Mouse (Mus musculus): ENCODE data around the gene Tepp. TPM values are rescaled to one million over a fixed set of nuclear protein-coding genes. Genes with fewer than 3 reads are reported as not detected.
A peak's percentile ranks its signal among the peaks of the same experiment; 100 is the strongest.

The Tepp gene
- polyA plus RNA-seq, 1 experiment from 2014 or later: not detected

DNA sequence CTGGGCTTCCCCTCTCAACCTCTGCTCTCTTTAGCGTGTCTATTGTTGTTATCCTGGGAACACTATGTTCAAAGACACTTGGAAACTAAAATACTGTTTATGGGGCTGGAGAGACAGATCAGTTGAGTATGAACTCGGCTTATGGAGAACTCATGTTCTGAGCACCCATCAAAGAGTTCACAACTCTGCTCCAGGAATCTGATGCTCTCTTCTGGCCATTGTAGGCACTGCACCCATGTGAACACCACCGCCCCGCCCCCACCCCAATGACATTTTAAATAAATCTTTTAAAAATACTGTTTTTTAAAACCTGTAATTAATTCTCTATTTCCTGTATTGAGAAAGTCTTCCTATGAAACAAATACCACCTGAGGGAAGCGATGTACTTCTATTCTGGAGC lies 8.0 kb upstream of the Tepp start:
- 30% methylated on average over 5 of the region's 5 CpGs for WGBS

DNA sequence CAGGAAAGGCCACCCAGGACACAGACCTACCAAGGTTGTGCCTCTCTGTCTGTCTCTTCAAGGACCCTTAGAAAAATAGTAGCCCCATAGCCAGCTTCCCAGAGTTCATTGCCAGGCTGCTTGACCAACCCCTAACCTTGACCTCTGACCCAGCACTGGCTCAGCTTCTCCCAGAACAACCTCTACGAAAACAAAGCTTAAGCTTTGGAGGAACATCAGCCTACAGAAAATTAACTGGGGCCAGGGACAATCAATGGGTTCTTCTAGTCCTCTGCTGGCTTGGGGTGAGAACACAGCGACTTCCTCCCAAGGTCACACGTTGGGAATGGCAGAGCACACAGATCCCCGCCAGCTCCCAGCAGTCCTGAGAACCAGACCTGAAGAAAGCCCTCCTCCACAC lies 4.8 kb upstream of the Tepp start:
- H3K4me3 ChIP-seq (ENCODE audit: low read depth, low read length): no peak overlapping the region
- H3K9me3 ChIP-seq (ENCODE audit: control insufficient read depth, low read length): no peaks in the 10 kb centered on the region
- no peak overlapping the region for H3K4me2 ChIP-seq (replicated peaks; ENCODE audit: low read depth, low read length)
- no peaks in the 10 kb centered on the region for H3K27me3 ChIP-seq (ENCODE audit: control insufficient read depth, insufficient read depth, low read length)
- H3K9ac ChIP-seq (ENCODE audit: low read depth, low read length): no peak overlapping the region
- no peak overlapping the region for H3K27ac ChIP-seq (ENCODE audit: low read depth, low read length)
- no peak for ATAC-seq (ENCODE audit: low FRiP score)
- no peaks in the 10 kb centered on the region for H3K36me3 ChIP-seq (ENCODE audit: control insufficient read depth, insufficient read depth, low read length)
- no peaks in the 10 kb centered on the region for H3K4me1 ChIP-seq (replicated peaks; ENCODE audit: control insufficient read depth, insufficient read depth, low read length)
- no peak for DNase-seq (ENCODE audit: low spot score)
- 63% methylated on average over 4 of the region's 4 CpGs for WGBS

More for the DNA sequence above, 8.0 kb upstream of the Tepp start:
- H3K36me3 ChIP-seq (ENCODE audit: control insufficient read depth, insufficient read depth, low read length): no peaks in the 10 kb centered on the region
- H3K9me3 ChIP-seq (ENCODE audit: control insufficient read depth, low read length): no peaks in the 10 kb centered on the region
- H3K4me1 ChIP-seq (replicated peaks; ENCODE audit: control insufficient read depth, insufficient read depth, low read length): no peaks in the 10 kb centered on the region
- H3K4me2 ChIP-seq (replicated peaks; ENCODE audit: low read depth, low read length): no peak overlapping the region
- no peak overlapping the region for H3K9ac ChIP-seq (ENCODE audit: low read depth, low read length)
- DNase-seq (ENCODE audit: low spot score) (peak; percentile 59), ATAC-seq (ENCODE audit: low FRiP score) (no peak)
- H3K4me3 ChIP-seq (ENCODE audit: low read depth, low read length): no peak overlapping the region
- H3K27ac ChIP-seq (ENCODE audit: low read depth, low read length): no peak overlapping the region
- no peaks in the 10 kb centered on the region for H3K27me3 ChIP-seq (ENCODE audit: control insufficient read depth, insufficient read depth, low read length)

DNA sequence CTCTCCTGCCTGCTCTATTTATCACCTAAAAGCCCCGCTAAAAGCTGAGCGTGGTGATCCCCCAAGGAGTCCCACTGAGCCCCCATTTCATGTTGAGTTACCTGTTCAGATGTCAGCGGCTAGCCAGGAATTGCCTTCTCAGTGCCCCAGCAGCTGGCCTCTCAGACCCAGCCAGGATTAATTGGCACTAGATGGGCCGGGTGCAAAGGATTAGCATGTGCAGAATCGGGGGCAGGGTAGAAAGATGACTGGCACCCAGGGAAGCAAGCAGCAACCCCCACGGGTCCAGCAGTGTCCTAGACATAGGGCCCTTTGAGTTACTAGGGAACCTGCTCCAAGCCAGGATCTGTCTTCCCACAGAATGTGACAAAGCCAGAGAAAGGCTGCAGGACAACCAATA lies 3.9 kb upstream of the Tepp start, which contains the start of gene Cngb1:
Cngb1 (minus strand) TSS at position 155 of the 400 bp plus-strand sequence.
- ATAC-seq (ENCODE audit: low FRiP score) (no peak), DNase-seq (ENCODE audit: low spot score) (no peak)
- Histone ChIP-seq H3K36me3 (ENCODE audit: control insufficient read depth, insufficient read depth, low read length) (no peaks in the 10 kb centered on the region), H3K4me3 (ENCODE audit: low read depth, low read length) (no peak within 1 kb of the TSS), H3K4me1 (replicated peaks; ENCODE audit: control insufficient read depth, insufficient read depth, low read length) (no peaks in the 10 kb centered on the region), H3K27me3 (ENCODE audit: control insufficient read depth, insufficient read depth, low read length) (no peaks in the 10 kb centered on the region), H3K4me2 (replicated peaks; ENCODE audit: low read depth, low read length) (no peak within 1 kb of the TSS), H3K9me3 (ENCODE audit: control insufficient read depth, low read length) (no peaks in the 10 kb centered on the region), H3K9ac (ENCODE audit: low read depth, low read length) (no peak within 1 kb of the TSS), H3K27ac (ENCODE audit: low read depth, low read length) (no peak within 1 kb of the TSS)
- WGBS: 60% methylated on average over 6 of the region's 6 CpGs

DNA sequence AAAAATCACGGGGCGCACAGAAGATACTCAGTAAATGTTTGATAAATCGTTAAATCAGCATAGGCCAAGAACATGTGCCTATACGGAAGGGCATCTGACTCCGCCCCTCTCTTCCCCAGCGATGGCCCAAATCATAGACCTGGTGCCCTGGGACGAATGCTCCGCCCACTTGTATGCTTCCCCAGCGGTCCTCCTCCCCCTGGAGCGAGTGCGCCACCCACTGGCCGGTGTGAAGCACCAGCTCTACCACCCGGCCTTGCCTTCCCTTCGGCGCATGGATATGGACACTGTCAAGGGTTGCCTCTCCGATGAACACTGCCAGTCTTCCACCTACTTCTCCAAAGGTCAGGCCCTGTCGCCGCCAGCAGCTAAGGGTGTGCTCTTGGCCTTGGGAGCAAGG lies 2.5 kb downstream of the Tepp start:
- no peak overlapping the region for H3K9ac ChIP-seq (ENCODE audit: low read depth, low read length)
- no peaks in the 10 kb centered on the region for H3K27me3 ChIP-seq (ENCODE audit: control insufficient read depth, insufficient read depth, low read length)
- no peaks in the 10 kb centered on the region for H3K4me1 ChIP-seq (replicated peaks; ENCODE audit: control insufficient read depth, insufficient read depth, low read length)
- no peak overlapping the region for H3K27ac ChIP-seq (ENCODE audit: low read depth, low read length)
- H3K4me2 ChIP-seq (replicated peaks; ENCODE audit: low read depth, low read length): no peak overlapping the region
- ATAC-seq (ENCODE audit: low FRiP score): no peak
- DNase-seq (ENCODE audit: low spot score): no peak
- H3K4me3 ChIP-seq (ENCODE audit: low read depth, low read length): no peak overlapping the region
- no peaks in the 10 kb centered on the region for H3K36me3 ChIP-seq (ENCODE audit: control insufficient read depth, insufficient read depth, low read length)
- H3K9me3 ChIP-seq (ENCODE audit: control insufficient read depth, low read length): no peaks in the 10 kb centered on the region
- 68% methylated on average over 18 of the region's 18 CpGs for WGBS

DNA sequence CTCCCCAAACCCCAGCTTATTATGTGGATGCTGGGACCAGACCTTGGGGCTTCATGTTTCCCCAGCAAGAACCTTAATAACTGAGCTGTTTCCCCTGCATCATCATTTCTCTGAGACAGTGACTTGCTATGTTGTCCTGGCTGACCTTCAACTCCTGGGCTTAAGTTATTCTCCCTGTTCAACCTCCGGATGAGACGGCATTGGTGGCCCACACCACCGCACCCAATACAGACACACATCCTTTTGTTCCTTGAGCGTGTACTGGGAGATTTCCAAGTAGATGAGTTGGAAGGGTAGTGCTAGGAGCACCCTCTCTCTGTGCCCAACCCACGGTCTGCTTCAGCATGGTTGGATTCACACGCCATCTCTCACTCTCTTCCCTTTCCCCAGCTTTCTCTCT lies 3.5 kb downstream of the Tepp start:
- no peaks in the 10 kb centered on the region for H3K27me3 ChIP-seq (ENCODE audit: control insufficient read depth, insufficient read depth, low read length)
- H3K4me2 ChIP-seq (replicated peaks; ENCODE audit: low read depth, low read length): no peak overlapping the region
- 92% methylated on average over 6 of the region's 6 CpGs for WGBS
- no peaks in the 10 kb centered on the region for H3K36me3 ChIP-seq (ENCODE audit: control insufficient read depth, insufficient read depth, low read length)
- DNase-seq (ENCODE audit: low spot score) (no peak), ATAC-seq (ENCODE audit: low FRiP score) (no peak)
- H3K9me3 ChIP-seq (ENCODE audit: control insufficient read depth, low read length): no peaks in the 10 kb centered on the region
- H3K4me1 ChIP-seq (replicated peaks; ENCODE audit: control insufficient read depth, insufficient read depth, low read length): no peaks in the 10 kb centered on the region
- H3K9ac ChIP-seq (ENCODE audit: low read depth, low read length): no peak overlapping the region
- no peak overlapping the region for H3K27ac ChIP-seq (ENCODE audit: low read depth, low read length)
- no peak overlapping the region for H3K4me3 ChIP-seq (ENCODE audit: low read depth, low read length)

DNA sequence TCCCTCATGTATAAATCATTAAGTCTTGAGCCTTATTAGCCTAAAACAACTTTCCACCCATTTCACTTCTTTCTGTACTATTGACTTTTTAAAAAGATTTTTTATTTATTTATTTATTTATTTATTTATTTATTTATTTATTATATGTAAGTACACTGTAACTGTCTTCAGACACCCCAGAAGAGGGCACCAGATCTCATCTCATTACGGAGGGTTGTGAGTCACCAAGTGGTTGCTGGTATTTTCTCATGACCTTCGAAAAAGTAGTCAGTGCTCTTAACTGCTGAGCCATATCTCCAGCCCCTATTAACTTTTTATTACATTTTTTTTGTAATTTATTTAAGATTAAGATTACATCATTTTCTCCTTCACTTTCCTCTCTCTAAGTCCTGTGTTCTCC lies 4.3 kb downstream of the Tepp start:
- Histone ChIP-seq H3K4me2 (replicated peaks; ENCODE audit: low read depth, low read length) (no peak overlapping the region), H3K9me3 (ENCODE audit: control insufficient read depth, low read length) (no peaks in the 10 kb centered on the region), H3K4me1 (replicated peaks; ENCODE audit: control insufficient read depth, insufficient read depth, low read length) (no peaks in the 10 kb centered on the region), H3K27me3 (ENCODE audit: control insufficient read depth, insufficient read depth, low read length) (no peaks in the 10 kb centered on the region), H3K36me3 (ENCODE audit: control insufficient read depth, insufficient read depth, low read length) (no peaks in the 10 kb centered on the region), H3K9ac (ENCODE audit: low read depth, low read length) (no peak overlapping the region), H3K4me3 (ENCODE audit: low read depth, low read length) (no peak overlapping the region), H3K27ac (ENCODE audit: low read depth, low read length) (no peak overlapping the region)
- DNase-seq (ENCODE audit: low spot score): no peak
- ATAC-seq (ENCODE audit: low FRiP score): no peak
- WGBS: 81% methylated on average over 2 of the region's 2 CpGs

DNA sequence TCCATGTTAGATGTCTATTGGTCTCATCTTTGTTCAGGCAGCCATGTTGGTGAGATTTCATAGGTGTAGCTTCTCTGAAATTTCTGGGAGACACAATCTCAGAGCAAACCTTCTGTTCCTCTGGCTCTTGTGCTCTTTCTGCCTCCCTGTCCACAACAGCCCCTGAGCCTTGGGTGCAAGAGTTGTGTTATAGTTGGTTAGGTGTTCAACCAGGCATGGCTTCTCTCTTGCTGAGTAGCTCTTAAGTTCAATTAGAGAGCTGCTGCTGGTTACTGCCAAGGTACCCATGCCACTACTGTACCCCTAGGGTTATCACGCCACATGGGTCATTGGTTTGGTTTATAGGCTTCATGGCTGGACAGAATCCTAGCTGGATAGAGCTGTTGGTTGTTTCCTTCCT lies 5.0 kb downstream of the Tepp start:
- Histone ChIP-seq H3K27me3 (ENCODE audit: control insufficient read depth, insufficient read depth, low read length) (no peaks in the 10 kb centered on the region), H3K4me1 (replicated peaks; ENCODE audit: control insufficient read depth, insufficient read depth, low read length) (no peaks in the 10 kb centered on the region), H3K36me3 (ENCODE audit: control insufficient read depth, insufficient read depth, low read length) (no peaks in the 10 kb centered on the region), H3K4me2 (replicated peaks; ENCODE audit: low read depth, low read length) (no peak overlapping the region), H3K9me3 (ENCODE audit: control insufficient read depth, low read length) (no peaks in the 10 kb centered on the region), H3K4me3 (ENCODE audit: low read depth, low read length) (no peak overlapping the region), H3K27ac (ENCODE audit: low read depth, low read length) (no peak overlapping the region), H3K9ac (ENCODE audit: low read depth, low read length) (no peak overlapping the region)
- WGBS: 93% methylated on average over 1 of the region's 1 CpGs
- DNase-seq (ENCODE audit: low spot score): no peak
- no peak for ATAC-seq (ENCODE audit: low FRiP score)

DNA sequence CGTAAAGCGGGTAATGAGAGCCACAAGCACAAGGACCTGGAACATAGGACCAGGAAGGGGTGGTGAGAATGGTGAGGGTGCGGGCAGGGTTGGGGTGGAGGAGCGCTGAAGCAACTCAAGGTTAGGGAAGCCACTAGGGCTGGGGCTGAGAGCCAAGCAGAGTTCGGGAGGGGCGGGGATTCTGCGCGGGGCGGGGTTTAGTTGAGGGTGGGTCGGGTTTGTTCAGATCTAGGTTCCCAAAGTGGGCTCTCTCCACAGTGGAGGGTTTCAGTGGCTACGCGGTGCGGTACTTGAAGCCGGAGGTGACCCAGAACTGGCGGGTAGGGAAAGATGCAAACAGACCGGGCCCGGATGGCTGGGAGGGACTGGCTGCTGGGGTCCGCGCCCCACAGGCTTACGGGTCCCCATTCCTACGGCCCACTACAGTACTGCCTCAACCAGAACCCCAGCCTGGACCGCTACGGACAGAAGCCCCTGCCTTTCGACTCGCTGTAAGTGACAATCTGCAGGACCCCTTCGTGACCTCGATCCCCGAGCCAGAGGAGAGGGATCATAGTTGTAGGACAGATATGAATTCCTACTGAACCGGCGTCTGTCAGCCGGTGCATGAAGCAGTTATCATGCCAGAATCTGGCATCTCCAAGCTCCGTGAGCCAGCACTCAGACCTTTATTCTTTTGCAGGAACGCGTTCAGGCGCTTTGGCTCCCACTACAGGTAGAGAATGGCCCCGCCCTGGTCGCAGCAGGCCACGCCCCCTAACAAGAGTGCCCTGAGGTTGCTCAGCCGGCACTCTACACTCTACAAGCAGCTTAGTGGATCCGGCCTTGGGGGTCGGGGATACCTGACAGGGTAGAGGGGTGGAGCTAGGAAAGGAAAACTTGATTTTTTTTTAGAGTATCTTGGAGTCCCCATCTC lies 10.1 kb downstream of the Tepp start:
- ATAC-seq (ENCODE audit: low FRiP score) (peak; percentile 58), DNase-seq (ENCODE audit: low spot score) (peak; percentile 62)
- Histone ChIP-seq H3K27me3 (ENCODE audit: control insufficient read depth, insufficient read depth, low read length) (peaks cover 3% of the 10 kb centered on the region; the same call in 1 of the 2 replicates), H3K4me1 (replicated peaks; ENCODE audit: control insufficient read depth, insufficient read depth, low read length) (no peaks in the 10 kb centered on the region), H3K9me3 (ENCODE audit: control insufficient read depth, low read length) (no peaks in the 10 kb centered on the region), H3K27ac (ENCODE audit: low read depth, low read length) (no peak overlapping the region), H3K4me2 (replicated peaks; ENCODE audit: low read depth, low read length) (peak overlapping the region; percentile 70), H3K9ac (ENCODE audit: low read depth, low read length) (peak overlapping the region; percentile 44; the same call in 1 of the 2 replicates), H3K36me3 (ENCODE audit: control insufficient read depth, insufficient read depth, low read length) (peaks cover 2% of the 10 kb centered on the region; the same call in 1 of the 2 replicates), H3K4me3 (ENCODE audit: low read depth, low read length) (peak overlapping the region; percentile 32)
- WGBS: 3% methylated on average over 41 of the region's 41 CpGs

DNA sequence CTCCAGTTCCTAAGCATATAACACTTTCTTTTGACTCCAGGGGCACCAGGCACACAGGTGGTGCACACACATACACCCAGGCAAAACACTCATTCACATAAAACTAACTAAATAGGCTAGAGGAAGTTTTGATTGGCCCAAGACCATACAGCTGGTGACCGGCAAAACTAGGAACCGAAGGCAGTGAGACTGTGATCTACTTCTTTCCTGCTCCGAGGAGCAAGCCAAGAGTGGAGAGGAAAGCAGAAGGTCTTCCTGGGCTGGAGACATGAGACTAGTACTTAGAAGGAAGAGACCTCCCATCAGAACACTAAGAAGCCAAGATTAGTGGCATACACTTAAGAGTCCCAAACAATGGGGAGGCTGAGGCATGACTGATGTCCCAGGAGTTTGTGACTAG lies 12.8 kb downstream of the Tepp start:
- 91% methylated on average over 3 of the region's 3 CpGs for WGBS
- DNase-seq (ENCODE audit: low spot score): no peak

More for the DNA sequence above, 12.8 kb downstream of the Tepp start:
- peaks cover 3% of the 10 kb centered on the region; the same call in 1 of the 2 replicates for H3K27me3 ChIP-seq (ENCODE audit: control insufficient read depth, insufficient read depth, low read length)
- no peaks in the 10 kb centered on the region for H3K9me3 ChIP-seq (ENCODE audit: control insufficient read depth, low read length)
- H3K36me3 ChIP-seq (ENCODE audit: control insufficient read depth, insufficient read depth, low read length): peaks cover 7% of the 10 kb centered on the region; the same call in 1 of the 2 replicates
- H3K4me2 ChIP-seq (replicated peaks; ENCODE audit: low read depth, low read length): no peak overlapping the region
- H3K4me1 ChIP-seq (replicated peaks; ENCODE audit: control insufficient read depth, insufficient read depth, low read length): no peaks in the 10 kb centered on the region; the same call in 1 of the 2 replicates
- no peak overlapping the region for H3K27ac ChIP-seq (ENCODE audit: low read depth, low read length)
- no peak for ATAC-seq (ENCODE audit: low FRiP score)
- H3K9ac ChIP-seq (ENCODE audit: low read depth, low read length): no peak overlapping the region
- no peak overlapping the region for H3K4me3 ChIP-seq (ENCODE audit: low read depth, low read length)
